Mouse (Mus musculus): ENCODE measurements around the gene Sox6. TPM values are rescaled to one million over a fixed set of nuclear protein-coding genes. Genes with fewer than 3 reads are reported as not detected.

The Sox6 gene
- polyA plus RNA-seq, 1 experiment from 2014 or later: 39.1 TPM

Other genes starting within 250 kb of the Sox6 start
- 168 and 176 TPM in 2 replicates for gene 1110004F10Rik, start 601 bp upstream of the Sox6 start, polyA plus RNA-seq (2014; fragmentation: Nextera tagmentation; extraction: Ambion mirVana)
- 0.27 and 0.40 TPM in 2 replicates for gene Gm4353, start 45.8 kb upstream of the Sox6 start, polyA plus RNA-seq (2014; fragmentation: Nextera tagmentation; extraction: Ambion mirVana)